In genomic region chr4:116149812-116150155, GRCm38 (mm10) we compare ENCODE assay signal across 9 mouse cellular contexts. TPM values are rescaled to one million over a fixed set of nuclear protein-coding genes. Genes with fewer than 3 reads are reported as not detected.
DNase-seq lines count a peak whose midpoint lies in the region; ATAC-seq and TF ChIP-seq lines count a peak whose summit lies in the region.
"Had no signal": no experiment of that assay in that cellular context is flagged by ENCODE, and none has a peak within 500 bp of the region (broad histone marks: within the 10 kb centered on the region; RNA-seq: fewer than 3 reads in every experiment).

No protein-coding gene starts in this region.

- peaks cover 14% of the 10 kb centered on the region for H3K79me2 ChIP-seq in MEL (ENCODE audit: control insufficient read depth, insufficient read depth, low read length, poor library complexity)

- peaks cover 7 to 16% of the 10 kb centered on the region in 2 experiments for H3K4me1 ChIP-seq in heart, embryonic 14.5 days (ENCODE audit: control insufficient read depth in 2 of 2, insufficient read depth in 2 of 2, low read length in 2 of 2)
- peaks cover 0 to 10% of the 10 kb centered on the region in 2 experiments; a peak in 2 of 4 replicates for H3K4me1 ChIP-seq in MEL (ENCODE audit: control insufficient read depth in 1 of 2, insufficient read depth in 2 of 2, low read length in 2 of 2)
- peaks cover 10% of the 10 kb centered on the region; the same call in 1 of the 2 replicates for H3K4me1 ChIP-seq in heart, postnatal 0 days (ENCODE audit: control insufficient read depth, insufficient read depth)

- no peak for DNase-seq in heart, postnatal 36 days
- no peak for DNase-seq in MEL (ENCODE audit: low read depth, low spot score)
- DNase-seq in heart, postnatal 0 days (ENCODE audit: low spot score), result peak; percentile 23
- no peak for DNase-seq in spleen, postnatal 14 days (ENCODE audit: low spot score in 2 of 2)
- no peak for DNase-seq in layer of hippocampus, postnatal 14 days (ENCODE audit: low spot score in 2 of 2)
- no peak for DNase-seq in cerebellum, adult 11-12 months

- TF ChIP-seq CTCF in MEL (IDR thresholded peaks at IDR 0.05 in 2 of 3, conservative IDR thresholded peaks at IDR 0.05 in 1 of 3; ENCODE audit: control insufficient read depth in 1 of 3, insufficient read depth in 1 of 3, low read depth in 2 of 3, low read length in 3 of 3, poor library complexity in 1 of 3, severe bottlenecking in 1 of 3), result no peak
- no peak for TF ChIP-seq CTCF in heart, postnatal 0 days (IDR thresholded peaks at IDR 0.05; ENCODE audit: low read depth)

- WGBS in heart, embryonic 14.5 days, result 21% methylated on average over 6 of the region's 6 CpGs
- 18% methylated on average over 6 of the region's 6 CpGs for WGBS in heart, postnatal 0 days

- H3K9ac ChIP-seq in heart, embryonic 14.5 days (ENCODE audit: low read length), result peak overlapping the region; percentile 97
- H3K9ac ChIP-seq in MEL (ENCODE audit: control insufficient read depth, low read depth, low read length, poor library complexity, severe bottlenecking), result peak overlapping the region; percentile 94
- peak overlapping the region; percentile 94 for H3K9ac ChIP-seq in heart, postnatal 0 days (replicated peaks; ENCODE audit: low read depth, low read length)

- H3K27ac ChIP-seq in heart, embryonic 14.5 days (replicated peaks in 1 of 2; ENCODE audit: control insufficient read depth in 1 of 2, insufficient read depth in 1 of 2, low read depth in 2 of 2, low read length in 2 of 2), result peak overlapping the region; percentile 87 to 97
- peak overlapping the region; percentile 67 for H3K27ac ChIP-seq in MEL (ENCODE audit: control insufficient read depth, low read depth, low read length)
- peak overlapping the region; percentile 93 for H3K27ac ChIP-seq in heart, postnatal 0 days (ENCODE audit: low read depth)

- no peak for ATAC-seq in heart, embryonic 14.5 days (ENCODE audit: insufficient number of reproducible peaks, insufficient read depth, low FRiP score, low read depth)
- ATAC-seq in heart, postnatal 0 days (ENCODE audit: insufficient read depth, low read depth), result no peak; the same call in 1 of the 2 replicates
- peak; percentile 21; the same call in 1 of the 2 replicates for ATAC-seq in megakaryocyte progenitor cell, adult 5-6 weeks (replicated peaks; ENCODE audit: poor library complexity)

- intact Hi-C loops in heart, postnatal 36 days (cut with DNase I), result loop anchor here (2.0 kb wide), 1 partner anchor 75 kb away; the partner anchor contains the start of genes Lrrc41 and Uqcrh

- H3K9me3 ChIP-seq in heart, embryonic 14.5 days (ENCODE audit: control insufficient read depth, low read length), result no peaks in the 10 kb centered on the region
- H3K9me3 ChIP-seq in MEL (replicated peaks; ENCODE audit: insufficient read depth, low read length), result no peaks in the 10 kb centered on the region
- no peaks in the 10 kb centered on the region for H3K9me3 ChIP-seq in heart, postnatal 0 days (replicated peaks; ENCODE audit: control insufficient read depth, low read length)

- TF ChIP-seq POLR2A in MEL (IDR thresholded peaks at IDR 0.05; ENCODE audit: control insufficient read depth in 1 of 2, insufficient read depth in 1 of 2, low read depth in 1 of 2, low read length in 2 of 2, poor library complexity in 1 of 2), result no peak

- no peak for TF ChIP-seq RAD21 in MEL (IDR thresholded peaks at IDR 0.05; ENCODE audit: low read depth, low read length)

- no peak for TF ChIP-seq EP300 in MEL (IDR thresholded peaks at IDR 0.05; ENCODE audit: low read depth in 1 of 2, low read length in 2 of 2)
- no peak for TF ChIP-seq EP300 in heart, postnatal 0 days (IDR thresholded peaks at IDR 0.05; ENCODE audit: low read depth)

- H3K27me3 ChIP-seq in heart, embryonic 14.5 days (ENCODE audit: control insufficient read depth, insufficient read depth, low read length), result no peaks in the 10 kb centered on the region
- no peaks in the 10 kb centered on the region for H3K27me3 ChIP-seq in MEL (ENCODE audit: control insufficient read depth in 1 of 2, insufficient read depth in 2 of 2, low read length in 2 of 2)
- H3K27me3 ChIP-seq in heart, postnatal 0 days (ENCODE audit: control insufficient read depth, insufficient read depth, low read length), result no peaks in the 10 kb centered on the region

- peaks cover 33% of the 10 kb centered on the region for H3K36me3 ChIP-seq in heart, embryonic 14.5 days (ENCODE audit: control insufficient read depth, insufficient read depth, low read length)
- H3K36me3 ChIP-seq in MEL (ENCODE audit: control insufficient read depth in 1 of 2, insufficient read depth in 2 of 2, low read length in 2 of 2), result peaks cover 0 to 4% of the 10 kb centered on the region in 2 experiments; a peak in 3 of 4 replicates
- peaks cover 31% of the 10 kb centered on the region for H3K36me3 ChIP-seq in heart, postnatal 0 days (replicated peaks; ENCODE audit: control insufficient read depth, insufficient read depth, low read length)

- peak overlapping the region; percentile 81 for H3K4me2 ChIP-seq in heart, embryonic 14.5 days (ENCODE audit: low read length)
- H3K4me2 ChIP-seq in heart, postnatal 0 days (ENCODE audit: low read depth, low read length), result peak overlapping the region; percentile 72

- peak overlapping the region; percentile 85 to 99 for H3K4me3 ChIP-seq in heart, embryonic 14.5 days (ENCODE audit: control insufficient read depth in 1 of 2, insufficient read depth in 1 of 2, low read depth in 1 of 2, low read length in 2 of 2)
- peak overlapping the region; percentile 77 to 79 for H3K4me3 ChIP-seq in MEL (ENCODE audit: control insufficient read depth in 1 of 2, insufficient read depth in 1 of 2, low read depth in 2 of 2, low read length in 2 of 2)
- H3K4me3 ChIP-seq in heart, postnatal 0 days (ENCODE audit: low read depth, low read length), result peak overlapping the region; percentile 76

TF ChIP-seq in MEL, 35 proteins besides CTCF, POLR2A, EP300 and RAD21 (continues in another document):
- no peak for TF ChIP-seq SMC3 (IDR thresholded peaks at IDR 0.05; ENCODE audit: low read depth, low read length)

RNA-seq across cellular contexts. Expression of gene Lurap1, which starts 1.4 kb away (rescaled TPM):
- 2.2 and 2.7 TPM in 2 replicates for polyA plus RNA-seq in heart, embryonic 14.5 days (2014; fragmentation: Nextera tagmentation; extraction: Ambion mirVana)
- 1 to 10 TPM; 4.6 to 5.1 TPM for total RNA-seq in heart, postnatal 36 days (2021)
- total RNA-seq in MEL (2012; rRNA removed), result 0.85 and 1.2 TPM in 2 replicates
- 1 to 10 TPM in 1 of 2 experiments, not detected in 1; 1.2 TPM for polyA plus RNA-seq in MEL (2012; ENCODE audit: insufficient read depth in 1 of 2, insufficient read length in 2 of 2, low read depth in 1 of 2, low replicate concordance in 2 of 2, missing spikeins in 1 of 2)
- 1.5 and 2.1 TPM in 2 replicates for total RNA-seq in heart, postnatal 0 days (2014; rRNA removed; ENCODE audit: low replicate concordance)
- polyA plus RNA-seq in heart, postnatal 0 days (2015; fragmentation: Nextera tagmentation; extraction: Ambion mirVana), result 0.97 and 1.1 TPM in 2 replicates
- total RNA-seq in megakaryocyte progenitor cell, adult 5-6 weeks (2015), result not detected in 2 replicates
- total RNA-seq in megakaryocyte progenitor cell, adult 5-6 weeks (2017), result 0.10 TPM in 1 of 2 replicates, not detected in the other
- 10 to 100 TPM; 18.2 to 23.8 TPM for total RNA-seq in layer of hippocampus, postnatal 14 days (2021)

RNA-seq across cellular contexts. Expression of gene Tspan1, which starts 17.6 kb away (rescaled TPM):
- polyA plus RNA-seq in heart, embryonic 14.5 days (2014; fragmentation: Nextera tagmentation; extraction: Ambion mirVana), result 0.19 TPM in 1 of 2 replicates, not detected in the other
- total RNA-seq in heart, postnatal 36 days (2021), result not detected
- total RNA-seq in MEL (2012; rRNA removed), result 0.08 TPM in 1 of 2 replicates, not detected in the other
- under 1 TPM in 1 of 2 experiments, not detected in 1; 0.03 TPM for polyA plus RNA-seq in MEL (2012; ENCODE audit: insufficient read depth in 1 of 2, insufficient read length in 2 of 2, low read depth in 1 of 2, low replicate concordance in 2 of 2, missing spikeins in 1 of 2)
- 1.8 TPM in 1 of 2 replicates, not detected in the other for total RNA-seq in heart, postnatal 0 days (2014; rRNA removed; ENCODE audit: low replicate concordance)
- polyA plus RNA-seq in heart, postnatal 0 days (2015; fragmentation: Nextera tagmentation; extraction: Ambion mirVana), result 2.8 TPM in 1 of 2 replicates, not detected in the other
- total RNA-seq in megakaryocyte progenitor cell, adult 5-6 weeks (2015), result not detected in 2 replicates
- total RNA-seq in megakaryocyte progenitor cell, adult 5-6 weeks (2017), result 0.07 TPM in 1 of 2 replicates, not detected in the other
- total RNA-seq in layer of hippocampus, postnatal 14 days (2021), result not detected

RNA-seq across cellular contexts. Expression of gene 1700042G07Rik, which starts 23.4 kb away (rescaled TPM):
- polyA plus RNA-seq in heart, embryonic 14.5 days (2014; fragmentation: Nextera tagmentation; extraction: Ambion mirVana), result not detected in 2 replicates
- not detected for total RNA-seq in heart, postnatal 36 days (2021)
- total RNA-seq in MEL (2012; rRNA removed), result not detected in 2 replicates
- not detected for polyA plus RNA-seq in MEL (2012; ENCODE audit: insufficient read depth in 1 of 2, insufficient read length in 2 of 2, low read depth in 1 of 2, low replicate concordance in 2 of 2, missing spikeins in 1 of 2)
- total RNA-seq in heart, postnatal 0 days (2014; rRNA removed; ENCODE audit: low replicate concordance), result not detected in 2 replicates
- not detected in 2 replicates for polyA plus RNA-seq in heart, postnatal 0 days (2015; fragmentation: Nextera tagmentation; extraction: Ambion mirVana)
- not detected in 2 replicates for total RNA-seq in megakaryocyte progenitor cell, adult 5-6 weeks (2015)
- total RNA-seq in megakaryocyte progenitor cell, adult 5-6 weeks (2017), result not detected in 2 replicates
- total RNA-seq in layer of hippocampus, postnatal 14 days (2021), result not detected

RNA-seq across cellular contexts. Expression of gene Gm49337, which starts 23.4 kb away (rescaled TPM):
- not detected in 2 replicates for polyA plus RNA-seq in heart, embryonic 14.5 days (2014; fragmentation: Nextera tagmentation; extraction: Ambion mirVana)
- total RNA-seq in heart, postnatal 36 days (2021), result not detected
- not detected in 2 replicates for total RNA-seq in MEL (2012; rRNA removed)
- not detected for polyA plus RNA-seq in MEL (2012; ENCODE audit: insufficient read depth in 1 of 2, insufficient read length in 2 of 2, low read depth in 1 of 2, low replicate concordance in 2 of 2, missing spikeins in 1 of 2)
- total RNA-seq in heart, postnatal 0 days (2014; rRNA removed; ENCODE audit: low replicate concordance), result not detected in 2 replicates
- not detected in 2 replicates for polyA plus RNA-seq in heart, postnatal 0 days (2015; fragmentation: Nextera tagmentation; extraction: Ambion mirVana)
- 0.12 TPM in 1 of 2 replicates, not detected in the other for total RNA-seq in megakaryocyte progenitor cell, adult 5-6 weeks (2015)
- total RNA-seq in megakaryocyte progenitor cell, adult 5-6 weeks (2017), result not detected in 2 replicates
- 1 to 10 TPM in 1 of 2 experiments, not detected in 1; 1.4 TPM for total RNA-seq in layer of hippocampus, postnatal 14 days (2021)
- polyA plus RNA-seq: gonadal fat pad, adult 2 months had no signal

RNA-seq across cellular contexts. Expression of gene Pomgnt1, which starts 26.1 kb away (rescaled TPM):
- 66.3 and 66.4 TPM in 2 replicates for polyA plus RNA-seq in heart, embryonic 14.5 days (2014; fragmentation: Nextera tagmentation; extraction: Ambion mirVana)
- total RNA-seq in heart, postnatal 36 days (2021), result 10 to 100 TPM; 63.5 to 66.3 TPM
- 29.1 and 35.3 TPM in 2 replicates for total RNA-seq in MEL (2012; rRNA removed)
- polyA plus RNA-seq in MEL (2012; ENCODE audit: insufficient read depth in 1 of 2, insufficient read length in 2 of 2, low read depth in 1 of 2, low replicate concordance in 2 of 2, missing spikeins in 1 of 2), result 10 to 100 TPM in 1 of 2 experiments, not detected in 1; 33.6 TPM
- 77.5 and 91.3 TPM in 2 replicates for total RNA-seq in heart, postnatal 0 days (2014; rRNA removed; ENCODE audit: low replicate concordance)
- polyA plus RNA-seq in heart, postnatal 0 days (2015; fragmentation: Nextera tagmentation; extraction: Ambion mirVana), result 56.9 and 59.6 TPM in 2 replicates
- 8.2 and 13.1 TPM in 2 replicates for total RNA-seq in megakaryocyte progenitor cell, adult 5-6 weeks (2015)
- 12.5 and 16.9 TPM in 2 replicates for total RNA-seq in megakaryocyte progenitor cell, adult 5-6 weeks (2017)
- 10 to 100 TPM; 71.8 to 72.1 TPM for total RNA-seq in layer of hippocampus, postnatal 14 days (2021)
